Mouse (Mus musculus) embryonic fibroblast, embryonic 13.5 days (primary cell): ENCODE data around the gene Plekhg2.
"Not testable (repeated sequence)": the region's sequence is repeated elsewhere in the genome, so short reads cannot be mapped to it uniquely, and the experiment has no call there.

Source experiments
- CTCF ChIP-seq: IDR thresholded peaks from 2 replicates; pipeline ENCODE4 v1.5.1; 2011; ENCODE audit warnings: mild to moderate bottlenecking, control low read depth, low read length, moderate library complexity, borderline replicate concordance; ENCODE audit not compliant: insufficient read depth
- POLR2A ChIP-seq: IDR thresholded peaks from 2 replicates; pipeline ENCODE4 v1.6.1; 2011; ENCODE audit warnings: low read depth, mild to moderate bottlenecking, control low read depth, low read length, moderate library complexity

DNA sequence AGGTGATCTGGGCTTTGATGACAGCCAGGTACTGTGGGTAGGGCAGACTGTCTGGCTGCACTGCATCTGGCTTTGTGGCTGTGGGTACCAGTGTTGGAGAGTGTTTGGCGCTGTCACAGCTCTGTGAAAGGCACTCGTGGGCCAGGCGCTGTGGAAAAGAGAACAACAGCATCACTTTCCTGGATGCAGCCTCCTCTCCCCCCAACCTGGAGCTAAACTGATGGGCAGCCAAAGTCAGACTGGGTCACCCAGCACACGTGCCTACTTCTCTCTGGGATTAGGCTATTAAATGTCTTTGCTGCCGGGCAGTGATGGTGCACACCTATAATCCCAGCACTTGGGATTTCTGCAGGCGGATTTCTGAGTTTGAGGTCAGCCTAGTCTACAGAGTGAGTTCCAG is 14.5 kb upstream of the Plekhg2 start:
- TF ChIP-seq CTCF, POLR2A: not testable (repeated sequence)
